Mouse (Mus musculus) heart, embryonic 15.5 days (tissue): ENCODE data around the gene Dnm3. TPM values are rescaled to one million over a fixed set of nuclear protein-coding genes. Genes with fewer than 3 reads are reported as not detected.

Experiments
- ATAC-seq: fragments of 200-750 bp; cut with Nextera tagmentation; replicated peaks from 2 replicates; pipeline ENCODE4 v1.8.0; 2017; ENCODE audit warnings: low read depth, moderate TSS enrichment; ENCODE audit not compliant: insufficient number of reproducible peaks, insufficient read depth, low FRiP score
- H3K27ac ChIP-seq: fragments of 300-500 bp; sonication (generic); 2 replicates; pipeline ENCODE4 v1.5.1; 2015; ENCODE audit warnings: mild to moderate bottlenecking, inconsistent platforms
- H3K27me3 ChIP-seq: fragments of 300-500 bp; sonication (generic); 2 replicates; pipeline ENCODE4 v1.6.1; 2015; ENCODE audit warnings: inconsistent platforms
- H3K36me3 ChIP-seq: fragments of 300-500 bp; sonication (generic); 2 replicates; pipeline ENCODE4 v1.6.1; 2015; ENCODE audit warnings: mild to moderate bottlenecking, inconsistent platforms
- H3K4me1 ChIP-seq: fragments of 300-500 bp; sonication (generic); replicated peaks from 2 replicates; pipeline ENCODE4 v1.6.1; 2015; ENCODE audit warnings: inconsistent platforms
- H3K4me2 ChIP-seq: fragments of 300-500 bp; sonication (generic); 2 replicates; pipeline ENCODE4 v1.6.1; 2015; ENCODE audit warnings: inconsistent platforms, mild to moderate bottlenecking, moderate library complexity
- H3K4me3 ChIP-seq: fragments of 300-500 bp; sonication (generic); 2 replicates; pipeline ENCODE4 v1.5.1; 2015; ENCODE audit warnings: mild to moderate bottlenecking, inconsistent platforms
- H3K9ac ChIP-seq: fragments of 300-500 bp; sonication (generic); 2 replicates; pipeline ENCODE4 v1.6.1; 2015; ENCODE audit warnings: mild to moderate bottlenecking, inconsistent platforms
- H3K9me3 ChIP-seq: fragments of 300-500 bp; sonication (generic); replicated peaks from 2 replicates; pipeline ENCODE4 v1.6.1; 2016; ENCODE audit warnings: inconsistent platforms
- WGBS: fragments of 180-500 bp; shearing (Covaris S2); methylation state at CpG from one replicate; pipeline ENCODE4 v1.1.7; 2015; ENCODE audit warnings: mixed read lengths; 5-methylcytosine and 5-hydroxymethylcytosine counted together
- polyA plus RNA-seq: library from polyadenylated mRNA; unstranded; fragments of >200 nt; fragmentation: Nextera tagmentation; extraction: Ambion mirVana; gene quantifications from 2 replicates; pipeline ENCODE4 v1.2.1, GENCODE M21; 2015

Gene Dnm3
- polyA plus RNA-seq, 1 experiment from 2014 or later = 1.7 TPM

DNA sequence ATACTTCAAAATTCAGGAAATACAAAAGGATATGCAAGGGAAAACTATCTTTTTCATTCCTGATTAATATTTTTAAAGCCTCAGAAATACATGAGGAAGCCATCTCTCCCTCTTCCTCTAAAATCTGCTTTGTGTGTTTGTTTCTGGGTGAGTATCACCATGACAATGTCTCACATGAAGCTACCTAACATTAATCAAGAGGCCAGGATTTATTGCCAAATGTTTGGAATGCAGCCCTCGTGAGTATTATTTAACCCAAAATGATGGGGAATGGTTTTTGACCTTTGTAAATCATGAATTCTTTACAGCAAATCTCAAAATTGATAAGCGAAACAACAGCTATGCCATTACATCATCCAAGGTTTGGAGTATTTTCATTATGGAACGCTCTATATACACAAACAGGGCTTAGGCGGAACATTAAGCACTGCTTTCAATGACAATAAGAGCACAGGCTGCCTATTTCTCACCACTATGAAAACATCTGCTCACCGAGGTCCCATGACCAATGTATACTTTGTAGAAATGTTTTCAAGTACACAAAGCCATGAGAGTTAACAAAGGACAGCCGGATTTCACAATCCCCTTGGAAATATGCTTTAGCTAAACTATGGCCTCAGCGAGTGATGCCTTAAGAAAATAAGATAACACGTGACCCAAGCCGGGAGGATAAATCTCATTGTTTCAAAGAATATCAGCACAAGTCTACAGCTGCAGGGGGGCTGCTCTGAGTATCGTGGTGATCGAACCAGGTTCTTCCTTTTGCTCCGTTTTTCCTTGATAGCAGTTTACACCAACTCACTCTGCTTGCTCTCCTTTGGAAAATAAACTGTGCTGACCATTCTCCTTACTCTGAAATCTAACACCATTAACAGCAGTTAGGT lies 275.1 kb downstream of the Dnm3 start:
- ATAC-seq = no peak
- Histone ChIP-seq H3K27ac (no peak overlapping the region), H3K9ac (no peak overlapping the region), H3K9me3 (no peaks in the 10 kb centered on the region), H3K27me3 (no peaks in the 10 kb centered on the region), H3K4me3 (no peak overlapping the region), H3K36me3 (no peaks in the 10 kb centered on the region), H3K4me2 (no peak overlapping the region), H3K4me1 (peaks cover 16% of the 10 kb centered on the region; the same call in 1 of the 2 replicates)
- WGBS = 50% methylated on average over 12 of the region's 12 CpGs

GRCm38 (mm10) chr1:162200446-162200845 lies 277.4 kb downstream of the Dnm3 start:
- Histone ChIP-seq H3K4me1 (peaks cover 29% of the 10 kb centered on the region), H3K4me3 (no peak overlapping the region), H3K27me3 (no peaks in the 10 kb centered on the region), H3K9ac (no peak overlapping the region), H3K4me2 (no peak overlapping the region), H3K36me3 (no peaks in the 10 kb centered on the region), H3K27ac (no peak overlapping the region), H3K9me3 (no peaks in the 10 kb centered on the region)
- no peak for ATAC-seq
- 46% methylated on average over 6 of the region's 6 CpGs for WGBS

DNA sequence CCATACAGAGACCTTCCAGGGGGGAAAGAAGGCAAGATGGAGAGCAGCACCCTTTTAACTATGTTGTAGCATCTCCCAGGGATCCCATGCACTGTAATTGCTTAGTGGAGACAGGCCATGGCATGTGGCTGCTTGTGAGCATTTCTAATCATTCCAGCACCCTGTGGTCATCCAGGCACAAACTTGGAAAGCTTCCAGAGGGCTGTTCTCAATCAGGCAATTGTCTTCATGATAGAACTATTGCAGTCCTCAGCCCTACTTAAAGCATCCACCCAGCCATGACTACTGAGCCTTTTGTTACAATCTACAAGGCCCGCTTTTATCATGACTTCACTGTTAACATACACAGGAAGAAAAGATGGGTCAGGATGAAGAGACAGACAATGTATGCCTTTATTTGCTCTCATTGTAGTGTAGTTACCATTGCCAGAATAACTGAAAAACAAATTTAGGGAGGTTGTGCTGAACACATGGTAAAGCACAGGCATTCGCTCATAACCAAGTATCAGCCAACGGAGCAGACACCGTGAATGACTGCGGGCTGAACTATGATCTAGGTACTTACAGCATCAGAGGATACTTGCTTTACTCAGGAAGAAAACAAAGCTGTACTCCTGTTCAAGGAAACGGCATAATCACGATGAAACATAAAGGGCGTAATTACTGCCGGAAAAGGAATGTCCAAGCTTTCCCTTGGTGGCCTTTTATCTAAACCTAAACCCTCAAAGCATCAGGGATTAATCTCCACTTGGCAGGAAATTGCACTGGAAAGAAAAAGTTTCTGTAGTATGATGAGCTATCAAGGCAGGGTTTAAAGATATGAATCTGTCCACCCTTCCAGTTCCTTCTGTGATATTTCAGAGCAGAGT lies 280.8 kb downstream of the Dnm3 start:
- Histone ChIP-seq H3K27ac (no peak overlapping the region; the same call in 1 of the 2 replicates), H3K9me3 (no peaks in the 10 kb centered on the region), H3K4me2 (no peak overlapping the region), H3K27me3 (no peaks in the 10 kb centered on the region), H3K4me3 (no peak overlapping the region), H3K4me1 (peaks cover 26% of the 10 kb centered on the region), H3K36me3 (no peaks in the 10 kb centered on the region), H3K9ac (no peak overlapping the region)
- ATAC-seq = 0 out of 2 replicates have a peak, but pooled peaks have one; percentile 39
- WGBS = 59% methylated on average over 9 of the region's 9 CpGs

DNA sequence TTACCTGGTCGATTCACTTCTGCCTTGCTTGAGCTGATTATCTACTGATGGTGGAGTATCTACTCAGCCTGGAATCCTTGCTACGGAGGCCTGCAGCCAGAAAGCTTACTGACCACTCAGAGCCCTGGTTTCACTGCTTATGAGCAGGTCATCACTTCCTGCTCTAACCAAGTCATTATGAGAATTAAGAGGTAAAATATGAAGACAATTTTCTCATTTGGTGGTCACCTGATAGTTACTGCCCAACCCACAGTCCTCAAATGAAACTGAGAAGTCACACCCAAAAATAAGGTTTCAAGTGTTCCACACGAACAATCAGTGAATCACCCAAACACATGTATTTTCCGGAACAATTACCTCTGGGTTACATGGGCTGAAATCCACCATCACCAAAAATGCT lies 289.1 kb downstream of the Dnm3 start:
- no peak overlapping the region for H3K9ac ChIP-seq
- 78% methylated on average over 4 of the region's 4 CpGs for WGBS
- H3K36me3 ChIP-seq = no peaks in the 10 kb centered on the region
- no peak overlapping the region for H3K4me2 ChIP-seq
- no peak overlapping the region for H3K4me3 ChIP-seq
- ATAC-seq = no peak
- H3K27ac ChIP-seq = no peak overlapping the region
- H3K4me1 ChIP-seq = peaks cover 19% of the 10 kb centered on the region
- no peaks in the 10 kb centered on the region for H3K27me3 ChIP-seq
- no peaks in the 10 kb centered on the region for H3K9me3 ChIP-seq

- H3K27ac ChIP-seq = peak overlapping the region; percentile 77
- H3K4me2 ChIP-seq = no peak overlapping the region
- peak; percentile 21; the same call in 1 of the 2 replicates for ATAC-seq
- no peaks in the 10 kb centered on the region for H3K27me3 ChIP-seq
- H3K4me1 ChIP-seq = peaks cover 29% of the 10 kb centered on the region
- WGBS = 48% methylated on average over 8 of the region's 8 CpGs
- H3K36me3 ChIP-seq = no peaks in the 10 kb centered on the region
- no peak overlapping the region for H3K9ac ChIP-seq
- H3K4me3 ChIP-seq = no peak overlapping the region
- no peaks in the 10 kb centered on the region for H3K9me3 ChIP-seq
Observed at GRCm38 (mm10) chr1:162187352-162188120, 290.3 kb downstream of the Dnm3 start.

GRCm38 (mm10) chr1:162186470-162187351 lies 291.1 kb downstream of the Dnm3 start:
- Histone ChIP-seq H3K4me1 (peaks cover 29% of the 10 kb centered on the region), H3K27me3 (no peaks in the 10 kb centered on the region), H3K9ac (no peak overlapping the region), H3K36me3 (no peaks in the 10 kb centered on the region), H3K27ac (peak overlapping the region; percentile 77), H3K9me3 (no peaks in the 10 kb centered on the region), H3K4me2 (no peak overlapping the region), H3K4me3 (no peak overlapping the region)
- WGBS = 50% methylated on average over 7 of the region's 7 CpGs
- 0 out of 2 replicates have a peak, but pooled peaks have one; percentile 48 for ATAC-seq

DNA sequence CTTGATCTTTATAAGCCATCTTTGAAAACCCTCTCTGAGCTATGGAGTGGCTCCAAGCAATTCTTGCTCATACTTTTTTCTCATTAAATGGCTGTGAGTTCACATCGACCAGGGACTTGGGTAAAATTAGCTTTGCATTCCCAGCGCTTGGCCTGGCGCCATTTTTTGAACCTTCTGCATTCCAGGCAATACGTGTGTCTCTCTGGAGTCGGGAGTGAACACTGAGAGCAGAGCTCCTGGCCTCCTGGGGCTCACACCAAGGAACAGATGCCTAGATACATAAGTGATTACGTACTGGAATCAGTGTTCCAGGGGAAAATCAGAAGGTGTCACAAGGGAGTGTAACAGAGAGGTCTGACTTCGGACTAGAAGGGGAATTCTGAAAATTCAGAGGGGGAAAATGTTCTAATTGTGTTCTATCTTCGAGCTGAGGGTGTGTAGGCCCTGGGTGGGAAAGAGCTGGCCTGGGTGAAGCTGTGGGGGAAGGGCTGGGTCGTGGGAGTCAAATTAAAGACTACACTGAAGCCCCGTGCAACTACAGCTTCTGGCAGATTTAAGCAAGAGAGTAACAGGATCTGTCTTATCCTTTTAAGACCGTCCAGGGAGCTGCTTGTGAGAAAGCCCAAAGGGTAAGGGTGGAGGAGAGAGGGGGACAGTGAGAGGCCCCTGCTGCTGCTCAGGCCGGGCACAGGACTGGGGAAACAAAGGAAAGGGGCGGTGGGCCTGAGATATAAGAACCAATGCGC lies 293.7 kb downstream of the Dnm3 start:
- Histone ChIP-seq H3K36me3 (no peaks in the 10 kb centered on the region), H3K9ac (0 out of 2 replicates have a peak overlapping the region, but pooled peaks have one; percentile 2), H3K4me2 (no peak overlapping the region), H3K4me3 (no peak overlapping the region), H3K9me3 (no peaks in the 10 kb centered on the region), H3K27me3 (no peaks in the 10 kb centered on the region), H3K27ac (peak overlapping the region; percentile 86), H3K4me1 (peaks cover 34% of the 10 kb centered on the region)
- 31% methylated on average over 14 of the region's 14 CpGs for WGBS
- ATAC-seq = peak; percentile 68

GRCm38 (mm10) chr1:162183438-162183837 lies 294.4 kb downstream of the Dnm3 start:
- H3K4me2 ChIP-seq = no peak overlapping the region
- H3K4me1 ChIP-seq = peaks cover 34% of the 10 kb centered on the region
- no peak overlapping the region for H3K9ac ChIP-seq
- 68% methylated on average over 3 of the region's 3 CpGs for WGBS
- H3K27me3 ChIP-seq = no peaks in the 10 kb centered on the region
- no peaks in the 10 kb centered on the region for H3K9me3 ChIP-seq
- H3K27ac ChIP-seq = peak overlapping the region; percentile 86
- ATAC-seq = no peak
- no peaks in the 10 kb centered on the region for H3K36me3 ChIP-seq
- H3K4me3 ChIP-seq = no peak overlapping the region

- H3K4me1 ChIP-seq = peaks cover 27% of the 10 kb centered on the region
- no peak overlapping the region for H3K9ac ChIP-seq
- H3K4me3 ChIP-seq = no peak overlapping the region
- ATAC-seq = no peak
- WGBS = 64% methylated on average over 7 of the region's 7 CpGs
- H3K9me3 ChIP-seq = no peaks in the 10 kb centered on the region
- no peaks in the 10 kb centered on the region for H3K27me3 ChIP-seq
- H3K36me3 ChIP-seq = no peaks in the 10 kb centered on the region
- no peak overlapping the region for H3K4me2 ChIP-seq
- H3K27ac ChIP-seq = peak overlapping the region; percentile 37; the same call in 1 of the 2 replicates
Observed at GRCm38 (mm10) chr1:162181187-162181975, 296.5 kb downstream of the Dnm3 start.
